Mouse (Mus musculus) CD4-positive, CD25-positive, alpha-beta regulatory T cell, adult 4 months (primary cell): ENCODE measurements around the gene Scrn3. TPM values are rescaled to one million over a fixed set of nuclear protein-coding genes. Genes with fewer than 3 reads are reported as not detected.

Experiments used
- ATAC-seq: one replicate; pipeline ENCODE4 v1.8.0; 2017
- polyA plus RNA-seq, 2 experiments: library from polyadenylated mRNA; unstranded; fragments of 100-300 nt; shearing (Covaris generic); gene quantifications; one replicate each; pipeline ENCODE4 v1.2.1; 2017

The Scrn3 gene
- polyA plus RNA-seq, result 10 to 100 TPM; 11.4 to 11.5 TPM

DNA sequence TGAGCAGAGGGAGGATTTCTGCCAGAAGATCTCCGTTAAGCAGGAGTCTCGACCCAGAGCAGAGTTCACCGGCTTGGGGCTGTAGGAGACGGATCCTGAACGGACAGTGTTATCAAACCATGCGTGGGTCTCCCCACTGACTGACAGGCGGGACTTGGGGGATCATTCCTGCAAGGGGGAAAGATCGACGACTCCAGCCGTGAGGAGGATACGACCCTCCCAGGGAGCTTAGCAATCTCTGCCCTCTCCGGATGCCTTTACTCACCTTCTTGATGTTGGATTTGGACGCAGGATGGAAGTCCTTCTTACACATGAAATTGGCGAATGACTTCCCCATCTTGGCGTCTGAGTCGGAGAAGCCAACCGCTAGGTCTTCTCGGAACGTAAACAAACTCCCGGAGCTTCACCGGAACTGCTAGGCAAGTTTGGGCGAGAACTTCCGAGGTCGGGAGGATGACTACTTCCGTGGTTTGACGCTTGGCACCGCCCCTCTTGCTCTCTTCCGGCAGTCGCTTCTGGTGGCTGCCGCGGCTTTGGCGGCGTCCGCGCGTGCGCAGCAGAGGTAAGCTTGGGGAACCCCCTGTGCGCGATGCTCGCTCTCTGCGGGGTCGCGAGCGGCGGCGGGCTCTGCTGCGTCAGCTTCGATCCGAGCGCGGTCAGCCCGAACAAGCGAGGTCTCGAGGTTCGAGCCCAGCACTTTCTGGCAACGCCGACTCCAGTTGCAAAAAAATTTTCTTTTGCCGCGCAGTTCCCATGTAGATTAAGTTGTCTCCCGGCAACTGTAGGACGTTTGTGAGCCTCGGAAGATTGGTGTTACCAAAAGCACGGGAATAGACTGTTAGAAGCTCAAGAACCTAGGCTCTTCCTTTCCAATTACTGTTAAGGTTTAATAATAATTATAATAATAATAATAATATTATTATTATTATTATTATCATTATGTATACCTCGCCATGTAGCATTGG lies at the start of gene Scrn3, which contains the start of gene Cir1:
Scrn3 (plus strand) TSS at position 450 of the 965 bp plus-strand sequence.
Cir1 (minus strand) TSS at position 550 of the 965 bp plus-strand sequence.
- ATAC-seq, result peak; percentile 95

DNA sequence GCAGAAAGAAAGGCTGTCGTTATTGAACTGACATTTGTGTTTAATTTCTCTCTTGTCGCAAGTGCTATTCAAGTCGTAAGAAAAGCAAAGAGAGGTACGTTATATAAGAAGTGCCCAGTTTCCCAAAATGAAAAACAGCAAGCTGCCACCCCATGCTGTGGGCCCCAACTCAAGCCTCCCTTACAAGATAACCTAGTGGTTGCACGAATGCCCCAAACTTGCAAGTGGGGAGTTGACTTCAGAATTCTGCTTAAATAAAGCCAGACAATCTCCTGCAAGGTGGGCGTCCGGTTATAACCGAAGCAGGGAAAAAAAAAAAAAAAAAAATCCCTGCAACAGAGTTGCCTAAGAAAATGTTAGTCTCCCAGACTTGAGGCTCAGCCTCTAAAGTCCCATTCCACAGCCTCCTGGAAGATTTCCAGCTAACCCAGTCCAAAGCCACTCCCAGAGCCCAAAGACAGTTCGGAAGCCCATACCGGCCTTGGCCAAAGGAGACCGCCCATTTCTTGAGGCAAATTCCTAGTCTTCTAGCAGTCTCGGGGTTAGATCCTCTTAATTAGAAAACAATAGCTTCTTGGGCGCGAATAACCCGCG lies 49.1 kb upstream of the Scrn3 start:
- ATAC-seq, result no peak

DNA sequence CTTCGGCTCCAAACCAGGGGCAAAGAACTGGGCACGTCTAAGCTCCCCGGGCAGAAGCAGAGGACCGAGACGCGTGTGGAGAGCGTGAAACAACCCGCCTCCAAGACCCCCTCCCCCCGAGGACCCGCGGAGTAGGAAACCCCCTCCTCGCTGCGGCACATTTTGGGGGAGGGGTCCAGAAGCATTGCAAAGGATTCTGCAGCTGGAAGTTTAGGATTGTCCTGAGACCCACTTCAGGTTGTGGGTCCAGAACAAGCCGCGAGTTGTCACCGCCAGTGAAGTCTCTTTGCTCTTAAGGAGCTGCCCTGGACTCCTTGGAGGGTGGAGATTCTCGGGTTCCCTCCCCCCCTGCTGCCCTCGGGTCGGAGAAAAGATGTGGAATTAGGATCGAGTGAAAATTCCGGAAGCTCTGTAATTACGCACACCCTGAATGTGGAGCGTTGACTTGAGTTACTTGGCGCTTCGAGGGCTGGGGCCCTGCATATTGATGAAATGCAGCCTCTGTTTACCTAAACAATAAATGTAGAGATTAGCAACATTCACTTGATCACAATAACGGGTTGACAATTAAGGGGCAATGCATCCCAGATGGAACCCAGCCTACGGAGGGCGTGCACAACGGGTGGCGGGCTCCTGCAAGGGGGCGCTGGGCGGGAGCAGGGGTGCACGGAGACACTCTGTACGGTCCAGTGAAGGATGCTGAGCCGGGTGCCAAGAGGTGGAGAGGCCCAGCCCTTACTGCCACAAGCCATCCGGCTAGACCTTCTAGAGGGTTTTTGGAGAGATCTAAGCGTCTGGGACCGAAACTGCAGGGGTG lies 48.4 kb upstream of the Scrn3 start:
- peak; percentile 23 for ATAC-seq

DNA sequence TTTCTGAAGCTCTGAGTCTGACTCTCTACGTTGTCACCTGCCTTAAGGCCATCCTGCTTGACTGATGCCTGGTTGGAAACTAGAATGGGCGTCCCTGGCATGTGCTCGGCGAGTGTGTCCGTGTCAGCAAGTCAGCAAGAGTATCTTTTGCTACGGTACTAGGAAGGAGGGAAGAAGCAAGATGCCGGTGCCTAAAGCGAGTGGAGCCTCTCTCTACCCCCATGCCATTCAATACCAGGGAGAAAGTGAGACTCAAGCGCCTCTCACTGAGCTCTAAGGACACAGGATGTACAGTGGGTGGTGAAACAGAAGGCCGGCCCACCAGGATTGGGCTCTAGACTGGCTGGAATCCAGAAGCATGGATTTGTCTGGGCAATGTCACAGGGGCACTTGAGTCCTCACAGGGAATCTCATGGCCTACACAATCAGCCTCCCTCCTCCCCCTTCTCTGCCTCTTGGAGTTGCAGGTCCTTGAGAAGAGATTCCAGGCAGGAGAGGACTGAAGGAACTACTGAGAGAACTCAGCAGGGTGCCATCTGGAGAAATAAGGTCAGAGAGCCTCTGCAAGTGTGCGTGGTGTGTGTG lies 47.7 kb upstream of the Scrn3 start:
- peak; percentile 22 for ATAC-seq

DNA sequence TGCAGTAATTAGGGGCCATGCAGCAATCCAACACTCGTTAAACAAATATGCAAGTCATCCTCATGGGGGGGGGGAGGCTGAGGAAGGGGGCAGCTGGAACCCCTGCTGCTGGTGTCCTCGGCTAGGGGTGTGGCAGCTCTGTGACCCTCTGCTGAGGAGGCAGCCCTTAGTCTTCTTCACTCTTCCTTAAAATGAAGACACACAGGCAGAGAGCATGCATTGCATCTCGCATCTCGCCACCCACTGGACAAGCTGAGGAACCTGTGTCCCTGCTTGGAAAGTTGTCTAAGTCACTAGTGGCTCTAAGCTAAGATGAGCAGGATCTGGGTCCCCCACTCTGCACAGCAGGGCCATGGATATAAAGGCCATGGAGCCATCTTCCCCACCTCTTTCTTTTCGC lies 46.4 kb upstream of the Scrn3 start:
- no peak for ATAC-seq

DNA sequence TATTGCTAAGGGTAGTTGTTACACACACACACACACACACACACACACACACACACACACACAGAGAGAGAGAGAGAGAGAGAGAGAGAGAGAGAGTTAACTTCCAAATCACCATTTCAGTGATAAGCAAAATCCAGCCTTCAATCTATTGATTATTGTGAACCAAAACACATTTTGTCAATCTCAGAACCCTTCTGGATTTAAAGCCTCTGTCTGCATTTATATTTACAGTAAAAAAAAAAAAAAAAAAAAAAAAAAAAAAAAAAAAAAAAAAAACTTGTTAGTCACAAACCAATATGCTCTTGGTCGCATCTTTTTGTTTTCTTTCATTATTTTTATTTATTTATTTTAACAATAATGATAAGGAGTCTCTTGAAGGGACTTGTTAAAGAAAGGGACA lies 45.8 kb upstream of the Scrn3 start:
- no peak for ATAC-seq

DNA sequence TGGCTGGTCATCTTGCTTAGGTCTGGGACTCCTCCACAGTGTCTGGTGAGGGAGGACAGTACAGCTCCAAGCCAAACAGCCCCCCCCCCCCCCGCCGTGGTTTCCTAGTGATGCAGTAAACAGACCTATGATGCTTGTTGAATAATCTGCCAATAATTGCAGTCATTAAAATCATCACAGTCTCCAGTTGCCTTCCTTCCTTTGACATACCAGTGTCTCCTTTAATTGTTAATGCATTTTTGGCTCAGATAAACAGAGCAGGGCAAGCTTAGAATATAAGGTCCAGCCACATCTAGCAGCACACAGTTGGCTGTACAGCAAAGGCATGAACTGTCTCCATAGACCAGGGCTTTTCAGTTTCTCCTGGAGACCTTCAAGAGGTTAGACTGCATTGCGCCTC lies 45.2 kb upstream of the Scrn3 start:
- no peak for ATAC-seq

DNA sequence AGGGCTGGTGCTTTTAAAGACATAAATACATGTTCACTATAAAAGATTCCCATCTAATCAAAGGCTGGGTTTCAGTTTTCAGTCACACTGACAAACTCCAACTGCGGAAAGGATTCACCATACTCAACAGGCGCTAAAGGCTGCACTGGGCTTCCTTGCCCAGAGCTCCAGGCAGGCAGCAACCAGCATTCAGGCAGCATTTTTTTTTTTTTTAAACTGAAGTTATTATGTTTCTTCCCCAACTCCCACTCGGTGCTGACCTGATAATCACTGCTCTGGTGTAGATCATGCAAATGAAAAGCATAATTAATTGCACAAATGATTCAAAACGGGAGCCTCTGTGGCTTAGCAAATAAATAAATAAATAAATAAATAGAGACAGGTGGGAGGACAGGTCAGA lies 44.6 kb upstream of the Scrn3 start:
- ATAC-seq, result no peak

DNA sequence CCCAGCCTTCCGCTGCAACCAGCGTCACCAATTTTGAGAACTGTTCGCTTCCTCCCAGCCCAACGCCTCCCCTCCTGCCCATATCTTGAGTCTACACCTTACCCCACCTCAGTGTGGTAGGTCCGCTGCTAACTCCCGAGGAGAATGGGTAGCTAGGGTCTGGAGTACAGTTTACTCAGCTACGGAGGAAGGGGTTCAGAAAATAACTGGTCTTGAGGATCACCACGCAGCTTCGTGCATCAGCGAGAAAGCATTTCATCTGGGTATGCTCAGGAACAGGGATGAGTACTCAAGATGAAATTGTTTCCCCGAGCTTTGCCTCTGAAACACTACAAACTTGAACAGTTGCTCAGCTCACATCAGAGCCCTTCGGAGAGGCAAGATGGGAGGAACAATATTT lies 44.1 kb upstream of the Scrn3 start:
- no peak for ATAC-seq

DNA sequence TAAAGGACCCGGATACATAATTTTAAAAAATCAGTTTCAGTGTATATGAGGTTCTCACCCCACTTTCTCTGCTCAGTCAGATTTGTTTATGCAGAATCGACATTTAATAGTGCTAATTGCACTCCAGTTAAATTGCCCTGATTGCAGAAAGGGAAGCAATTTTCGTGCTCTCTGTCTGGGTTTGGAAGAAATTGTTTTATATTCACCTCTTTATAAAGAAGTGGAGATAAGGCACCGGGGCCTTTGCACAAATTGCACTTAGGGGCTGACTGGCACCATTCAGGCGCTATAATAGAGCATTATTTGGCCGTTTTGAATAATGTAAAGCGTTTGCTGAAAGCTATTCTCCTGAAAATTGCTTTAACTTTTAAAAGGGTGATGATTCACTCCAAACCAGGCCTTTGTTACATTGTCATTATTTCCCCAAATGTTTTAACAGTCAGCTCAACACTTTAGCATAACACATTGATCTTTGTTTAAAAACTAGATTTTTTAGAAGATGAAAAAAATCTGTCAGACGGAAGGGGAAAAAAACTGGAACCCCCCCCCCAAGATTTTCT lies 43.5 kb upstream of the Scrn3 start:
- no peak for ATAC-seq

DNA sequence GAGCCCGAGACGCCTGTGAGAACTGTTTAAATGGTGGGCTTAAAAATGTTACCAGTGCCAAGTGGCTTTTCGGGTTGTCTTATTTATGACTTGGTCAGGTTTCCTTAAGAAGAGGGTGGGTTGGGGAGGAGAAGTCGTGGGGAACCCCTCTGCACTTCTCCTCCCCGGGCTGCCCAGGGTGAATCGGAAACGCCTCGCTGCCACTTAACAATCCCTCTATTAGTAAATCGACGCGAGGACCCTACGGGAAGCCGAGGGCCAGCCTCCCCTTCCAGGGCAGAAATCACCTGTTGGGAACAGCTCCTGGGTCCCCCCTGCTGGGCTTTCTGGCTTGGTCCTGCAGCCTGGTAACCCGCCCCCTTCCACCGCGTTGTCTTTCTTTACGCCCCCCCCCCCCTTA lies 42.7 kb upstream of the Scrn3 start:
- ATAC-seq, result no peak

DNA sequence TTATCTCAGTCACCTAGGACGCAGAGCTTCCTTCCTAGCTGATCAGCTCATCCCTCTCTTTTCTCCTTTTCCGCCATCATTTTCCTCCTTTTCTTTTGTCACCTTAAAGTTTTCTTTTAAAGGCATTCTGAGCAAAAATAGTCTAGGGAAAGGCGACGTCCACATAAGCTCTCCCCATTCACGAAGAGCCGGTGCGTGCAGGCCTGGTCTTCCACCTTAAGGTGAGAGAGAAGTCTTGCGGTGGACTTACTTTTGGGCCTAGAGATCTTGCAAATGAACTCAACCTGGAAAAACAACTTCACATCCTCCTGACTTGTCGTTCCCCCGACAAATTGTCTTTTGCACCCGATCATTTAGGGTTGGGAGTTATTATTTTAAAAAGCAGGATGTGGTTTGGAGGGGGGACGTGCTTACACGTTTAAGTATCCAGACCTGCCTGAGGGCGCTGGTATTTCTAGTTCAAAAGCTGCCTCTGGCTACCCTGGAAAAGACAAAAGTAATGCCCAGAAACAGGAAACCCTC lies 42.3 kb upstream of the Scrn3 start:
- peak; percentile 51 for ATAC-seq

DNA sequence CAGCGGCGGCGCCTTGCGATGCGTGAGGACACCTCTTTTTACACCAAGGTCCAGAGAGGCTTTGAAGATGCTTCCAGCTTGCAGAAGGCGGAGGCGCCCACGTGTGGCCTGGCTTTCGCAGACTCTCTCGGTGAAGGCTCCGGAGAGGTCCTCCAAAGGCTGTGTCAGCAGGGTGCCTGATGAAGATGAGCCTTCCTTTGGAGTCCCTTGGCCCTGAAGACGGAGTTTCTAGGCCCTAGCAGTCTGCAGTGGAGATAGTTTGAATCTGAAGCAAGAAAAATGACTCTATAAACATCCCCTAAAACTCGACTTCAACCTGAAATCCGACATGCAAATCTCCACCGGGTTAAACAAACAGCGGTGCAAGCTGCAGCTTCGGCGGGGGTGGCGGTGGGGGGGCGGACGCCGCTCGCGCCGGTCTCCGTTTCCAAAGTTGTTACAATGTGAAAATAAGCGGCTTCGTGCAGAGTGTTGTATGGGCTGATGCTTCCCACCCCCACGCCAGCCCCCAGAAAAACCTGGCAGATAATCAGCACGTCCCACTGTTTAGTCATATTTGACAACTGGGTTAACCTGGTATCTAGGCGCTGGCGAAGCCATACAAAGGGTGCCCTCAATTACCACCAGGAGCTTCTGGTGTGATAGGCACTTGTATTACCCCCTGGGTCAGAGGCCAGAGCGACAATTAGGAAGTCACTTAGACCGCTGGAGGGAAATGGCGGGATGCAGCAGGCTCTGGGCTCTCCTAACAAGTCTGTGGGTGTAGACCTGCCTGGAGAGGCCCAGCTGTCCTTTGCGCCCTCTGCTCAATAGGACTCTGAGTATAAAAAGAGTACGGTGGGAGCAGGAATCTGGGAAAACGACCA lies 41.6 kb upstream of the Scrn3 start:
- ATAC-seq, result peak; percentile 15

DNA sequence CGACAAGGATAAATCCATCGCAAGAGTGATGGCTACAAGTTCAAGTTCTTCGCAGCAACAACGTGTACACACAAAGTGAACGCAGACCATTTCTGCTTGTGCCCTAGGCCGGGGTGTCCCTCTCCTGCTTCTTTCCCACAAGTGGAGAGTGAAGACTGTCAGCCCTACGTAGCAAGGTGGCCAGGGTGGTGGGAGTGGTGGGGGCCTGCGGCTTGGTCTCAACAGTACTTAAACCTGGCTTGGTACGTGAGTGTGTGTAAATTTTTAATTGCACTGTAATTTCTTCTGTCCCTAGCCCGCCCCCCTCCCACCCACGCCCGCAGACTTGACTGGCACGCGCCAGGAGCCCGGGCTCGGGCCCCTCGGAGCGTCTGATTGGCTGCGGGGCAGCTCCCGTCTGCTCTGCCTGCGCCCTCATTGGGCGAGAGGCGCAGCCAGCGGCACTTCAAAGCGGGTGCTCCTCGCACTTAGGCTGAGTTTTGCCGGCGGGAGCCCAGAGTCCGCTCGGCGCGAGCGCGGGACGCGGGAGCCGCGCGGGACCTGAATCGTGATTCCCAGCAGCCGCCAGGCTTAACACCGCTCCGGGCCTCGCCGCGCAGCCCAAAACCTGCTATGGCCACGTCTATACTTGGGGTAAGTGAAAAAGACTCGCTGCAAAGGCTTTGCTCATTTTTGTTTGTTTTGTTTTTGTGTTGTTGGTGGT lies 40.8 kb upstream of the Scrn3 start, which contains the start of gene Sp9:
Sp9 (plus strand) TSS at position 467 of the 703 bp plus-strand sequence.
- ATAC-seq, result peak; percentile 35

DNA sequence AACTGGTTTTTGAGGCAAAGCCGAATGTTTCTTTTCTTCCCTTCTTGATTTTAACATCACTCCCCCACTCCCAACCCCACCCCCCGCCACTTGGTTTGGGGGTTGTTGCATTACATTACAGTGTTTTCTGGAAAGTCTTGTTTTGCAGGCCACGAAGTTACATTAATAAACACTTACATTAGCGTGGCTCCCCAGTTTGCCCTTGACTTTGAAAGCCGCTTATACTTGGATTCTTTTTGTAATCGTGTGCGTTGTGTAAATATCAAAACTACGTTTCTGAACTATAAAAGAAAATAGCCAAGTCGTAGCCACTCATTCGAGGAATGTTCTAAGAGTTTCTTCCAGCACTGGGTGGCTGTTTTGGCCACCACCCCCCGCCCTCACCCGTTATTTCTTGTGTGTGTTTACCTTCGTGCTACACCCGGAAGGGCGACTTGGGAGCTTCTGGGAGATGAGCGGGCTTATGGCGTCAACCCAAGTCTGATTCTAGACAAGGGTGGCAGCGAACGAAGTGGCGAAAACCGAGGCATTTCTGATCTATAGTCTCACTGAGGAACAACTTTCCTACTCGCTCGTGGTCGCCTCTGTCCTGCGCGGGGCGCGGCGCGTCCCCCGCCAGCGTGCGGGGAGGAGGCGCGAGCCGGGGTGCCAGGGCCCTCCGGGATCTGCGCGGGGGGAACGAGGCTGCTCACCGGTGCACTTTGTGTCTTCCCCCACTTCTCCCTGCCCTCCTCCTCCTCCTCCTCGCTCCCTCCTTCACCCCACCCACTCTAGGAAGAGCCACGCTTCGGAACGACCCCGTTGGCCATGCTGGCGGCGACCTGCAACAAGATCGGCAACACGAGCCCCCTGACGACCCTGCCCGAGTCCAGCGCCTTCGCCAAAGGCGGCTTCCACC lies 39.8 kb upstream of the Scrn3 start:
- ATAC-seq, result no peak

DNA sequence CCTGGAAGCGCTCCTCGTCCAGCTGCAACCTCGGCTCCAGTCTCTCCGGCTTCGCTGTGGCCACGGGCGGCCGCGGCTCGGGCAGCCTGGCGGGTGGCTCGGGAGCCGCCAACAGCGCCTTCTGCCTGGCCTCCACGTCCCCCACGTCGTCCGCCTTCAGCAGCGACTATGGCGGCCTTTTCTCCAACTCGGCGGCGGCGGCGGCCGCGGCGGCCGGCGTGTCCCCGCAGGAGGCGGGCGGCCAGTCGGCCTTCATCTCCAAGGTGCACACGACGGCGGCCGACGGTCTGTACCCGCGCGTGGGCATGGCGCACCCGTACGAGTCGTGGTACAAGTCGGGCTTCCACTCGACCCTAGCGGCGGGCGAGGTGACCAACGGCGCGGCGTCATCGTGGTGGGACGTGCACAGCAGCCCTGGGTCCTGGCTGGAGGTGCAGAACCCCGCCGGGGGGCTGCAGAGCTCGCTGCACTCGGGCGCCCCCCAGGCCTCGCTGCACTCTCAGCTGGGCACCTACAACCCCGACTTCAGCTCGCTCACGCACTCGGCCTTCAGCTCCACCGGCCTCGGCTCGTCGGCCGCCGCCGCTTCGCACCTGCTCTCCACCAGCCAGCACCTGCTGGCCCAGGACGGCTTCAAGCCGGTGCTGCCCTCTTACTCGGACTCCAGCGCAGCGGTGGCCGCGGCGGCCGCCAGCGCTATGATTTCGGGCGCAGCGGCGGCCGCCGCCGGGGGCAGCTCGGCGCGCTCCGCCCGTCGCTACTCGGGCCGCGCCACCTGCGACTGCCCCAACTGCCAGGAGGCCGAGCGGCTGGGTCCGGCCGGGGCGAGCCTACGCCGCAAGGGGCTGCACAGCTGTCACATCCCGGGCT lies 38.9 kb upstream of the Scrn3 start:
- no peak for ATAC-seq

DNA sequence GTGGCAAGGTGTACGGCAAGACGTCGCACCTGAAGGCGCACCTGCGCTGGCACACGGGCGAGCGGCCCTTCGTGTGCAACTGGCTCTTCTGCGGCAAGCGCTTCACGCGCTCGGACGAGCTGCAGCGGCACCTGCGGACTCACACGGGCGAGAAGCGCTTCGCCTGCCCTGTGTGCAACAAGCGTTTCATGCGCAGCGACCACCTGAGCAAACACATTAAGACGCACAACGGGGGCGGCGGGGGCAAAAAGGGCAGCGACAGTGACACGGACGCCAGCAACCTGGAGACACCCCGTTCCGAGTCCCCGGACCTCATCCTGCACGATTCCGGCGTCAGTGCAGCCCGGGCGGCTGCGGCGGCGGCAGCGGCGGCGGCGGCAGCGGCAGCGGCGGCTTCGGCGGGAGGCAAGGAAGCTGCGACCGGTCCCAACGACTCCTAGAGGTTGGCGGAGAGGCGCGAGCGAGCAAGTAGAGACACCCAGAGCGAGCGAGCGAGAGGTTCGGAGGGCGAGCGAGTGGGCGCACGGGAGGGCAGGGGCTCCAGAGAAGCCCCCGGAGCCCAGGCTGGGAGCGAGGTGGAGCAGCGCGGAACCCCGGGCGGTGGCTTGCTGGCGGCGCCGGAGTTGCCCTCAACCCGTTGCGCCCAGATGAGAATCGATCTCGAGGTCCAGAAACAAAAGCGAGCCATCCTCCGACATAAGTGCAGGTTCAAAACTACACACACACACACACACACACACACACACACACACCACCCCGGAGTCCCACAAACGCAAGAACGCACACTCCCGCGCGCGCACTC lies 38.1 kb upstream of the Scrn3 start:
- peak; percentile 16 for ATAC-seq
